ENCODE assay signal across 29 mouse cellular contexts in the genomic region with DNA sequence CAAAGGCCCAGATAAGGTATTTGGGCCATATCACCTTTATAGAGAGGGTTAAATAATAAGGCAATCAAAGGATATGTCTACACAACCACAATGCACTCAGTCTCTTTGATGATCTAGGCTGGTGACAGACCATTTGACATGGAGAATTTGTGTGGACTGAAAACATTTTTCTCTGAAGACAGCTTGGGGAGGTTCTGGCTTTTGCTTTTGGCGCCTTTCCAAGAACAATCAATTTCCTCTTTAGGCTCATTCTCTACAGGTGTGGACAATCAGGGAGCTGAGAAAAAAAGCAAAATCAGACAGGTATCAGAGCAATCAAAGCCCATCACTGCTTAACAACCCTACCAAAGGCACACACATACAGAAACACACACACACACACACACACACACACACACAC.
DNase-seq lines count a peak whose midpoint lies in the region; ATAC-seq and TF ChIP-seq lines count a peak whose summit lies in the region.
"Had no signal": no experiment of that assay in that cellular context is flagged by ENCODE, and none has a peak within 500 bp of the region (broad histone marks: within the 10 kb centered on the region; RNA-seq: fewer than 3 reads in every experiment).

No protein-coding gene starts in this region.

- no peak overlapping the region for H3K4me2 ChIP-seq in hindbrain, postnatal 0 days (ENCODE audit: low read depth, low read length)
- H3K4me2 ChIP-seq in midbrain, postnatal 0 days (ENCODE audit: low read depth, low read length, poor library complexity, severe bottlenecking), result no peak overlapping the region
- no peak overlapping the region for H3K4me2 ChIP-seq in midbrain, embryonic 15.5 days
- H3K4me2 ChIP-seq: embryonic facial prominence, embryonic 12.5 days; heart, embryonic 15.5 days; hindbrain, embryonic 13.5 days; limb, embryonic 15.5 days; liver, embryonic 15.5 days; lung, embryonic 15.5 days; midbrain, embryonic 11.5 days; neural tube, embryonic 15.5 days had no signal

- no peaks in the 10 kb centered on the region for H3K9me3 ChIP-seq in hindbrain, postnatal 0 days (ENCODE audit: low read length)
- no peaks in the 10 kb centered on the region for H3K9me3 ChIP-seq in hindbrain, embryonic 10.5 days
- H3K9me3 ChIP-seq in midbrain, postnatal 0 days (ENCODE audit: low read length), result no peaks in the 10 kb centered on the region
- no peaks in the 10 kb centered on the region for H3K9me3 ChIP-seq in midbrain, embryonic 15.5 days
- H3K9me3 ChIP-seq: embryonic facial prominence, embryonic 12.5 days; forebrain, embryonic 10.5 days; G1E; heart, embryonic 15.5 days; hindbrain, embryonic 13.5 days; limb, embryonic 10.5 days; limb, embryonic 15.5 days; liver, embryonic 15.5 days; lung, embryonic 15.5 days; neural tube, embryonic 15.5 days had no signal

- H3K27me3 ChIP-seq in hindbrain, postnatal 0 days (ENCODE audit: insufficient read depth, low read length), result no peaks in the 10 kb centered on the region
- H3K27me3 ChIP-seq in hindbrain, embryonic 10.5 days (ENCODE audit: insufficient read depth, poor library complexity, severe bottlenecking), result no peaks in the 10 kb centered on the region
- H3K27me3 ChIP-seq in midbrain, postnatal 0 days (ENCODE audit: insufficient read depth, low read length), result no peaks in the 10 kb centered on the region
- H3K27me3 ChIP-seq in midbrain, embryonic 15.5 days (replicated peaks), result no peaks in the 10 kb centered on the region
- H3K27me3 ChIP-seq: embryonic facial prominence, embryonic 12.5 days; heart, embryonic 15.5 days; hindbrain, embryonic 13.5 days; limb, embryonic 15.5 days; liver, embryonic 15.5 days; lung, embryonic 15.5 days; neural tube, embryonic 15.5 days had no signal

- peak; percentile 69 for DNase-seq in cerebellum, adult 9-10 months
- no peak for DNase-seq in cerebellum, adult 11 months
- peak; percentile 32 for DNase-seq in hindbrain, postnatal 0 days (ENCODE audit: low spot score)
- DNase-seq in hindbrain, embryonic 10.5 days (ENCODE audit: low spot score), result no peak
- peak; percentile 31 for DNase-seq in midbrain, postnatal 0 days (ENCODE audit: low spot score)
- no peak for DNase-seq in lung, adult 2 months
- DNase-seq: adrenal gland, adult 8-10 months; cerebellum, adult 11-12 months; forebrain, postnatal 0 days; gastrocnemius, postnatal 14 days; heart, postnatal 36 days; kidney, adult 2 months; kidney, postnatal 10 days; layer of hippocampus, adult 9-11 months; right cerebral cortex, adult 18-20 months; spleen, adult 18-20 months; thymus, postnatal 25 days had no signal

- no peak for TF ChIP-seq POLR2A in lung, adult 2 months (IDR thresholded peaks at IDR 0.05; ENCODE audit: borderline replicate concordance, extremely low read depth, low read depth, low read length)

- no peak for TF ChIP-seq CTCF in hindbrain, postnatal 0 days (IDR thresholded peaks at IDR 0.05; ENCODE audit: low read depth)
- TF ChIP-seq CTCF in midbrain, postnatal 0 days (IDR thresholded peaks at IDR 0.05), result no peak
- no peak for TF ChIP-seq CTCF in lung, adult 2 months (IDR thresholded peaks at IDR 0.05; ENCODE audit: insufficient read depth, low read length)

- no peaks in the 10 kb centered on the region for H3K4me1 ChIP-seq in hindbrain, postnatal 0 days (ENCODE audit: insufficient read depth, low read length)
- peaks cover 16% of the 10 kb centered on the region for H3K4me1 ChIP-seq in hindbrain, embryonic 10.5 days (replicated peaks)
- no peaks in the 10 kb centered on the region for H3K4me1 ChIP-seq in midbrain, postnatal 0 days (ENCODE audit: insufficient read depth, low read length)
- H3K4me1 ChIP-seq in midbrain, embryonic 15.5 days, result no peaks in the 10 kb centered on the region
- peaks cover 6% of the 10 kb centered on the region; the same call in 1 of the 2 replicates for H3K4me1 ChIP-seq in lung, adult 2 months (ENCODE audit: control insufficient read depth, insufficient read depth, low read length)
- H3K4me1 ChIP-seq: embryonic facial prominence, embryonic 12.5 days; heart, embryonic 15.5 days; limb, embryonic 15.5 days; liver, embryonic 15.5 days; lung, embryonic 15.5 days had no signal

- H3K9ac ChIP-seq in hindbrain, postnatal 0 days (replicated peaks; ENCODE audit: low read length), result no peak overlapping the region
- H3K9ac ChIP-seq in midbrain, postnatal 0 days (replicated peaks; ENCODE audit: low read length, poor library complexity, severe bottlenecking), result no peak overlapping the region
- H3K9ac ChIP-seq in midbrain, embryonic 15.5 days, result no peak overlapping the region
- H3K9ac ChIP-seq: embryonic facial prominence, embryonic 12.5 days; forebrain, postnatal 0 days; heart, embryonic 15.5 days; hindbrain, embryonic 13.5 days; limb, embryonic 15.5 days; liver, embryonic 15.5 days; lung, embryonic 15.5 days; neural tube, embryonic 15.5 days had no signal

- ATAC-seq in hindbrain, postnatal 0 days, result no peak
- ATAC-seq in midbrain, postnatal 0 days (ENCODE audit: low FRiP score), result no peak
- ATAC-seq in midbrain, embryonic 15.5 days (replicated peaks), result no peak
- ATAC-seq: forebrain, postnatal 0 days had no signal

- no peaks in the 10 kb centered on the region for H3K36me3 ChIP-seq in hindbrain, postnatal 0 days (ENCODE audit: insufficient read depth, low read length)
- H3K36me3 ChIP-seq in hindbrain, embryonic 10.5 days, result no peaks in the 10 kb centered on the region
- H3K36me3 ChIP-seq in midbrain, postnatal 0 days (ENCODE audit: insufficient read depth, low read length), result no peaks in the 10 kb centered on the region
- H3K36me3 ChIP-seq in midbrain, embryonic 15.5 days (replicated peaks), result no peaks in the 10 kb centered on the region
- H3K36me3 ChIP-seq: embryonic facial prominence, embryonic 12.5 days; forebrain, embryonic 10.5 days; G1E; heart, embryonic 15.5 days; hindbrain, embryonic 13.5 days; limb, embryonic 10.5 days; limb, embryonic 15.5 days; liver, embryonic 15.5 days; lung, embryonic 15.5 days; neural tube, embryonic 15.5 days had no signal

- H3K27ac ChIP-seq in hindbrain, postnatal 0 days, result no peak overlapping the region
- H3K27ac ChIP-seq in hindbrain, embryonic 10.5 days, result no peak overlapping the region
- H3K27ac ChIP-seq in midbrain, postnatal 0 days (ENCODE audit: low read depth, low read length), result no peak overlapping the region
- no peak overlapping the region for H3K27ac ChIP-seq in midbrain, embryonic 15.5 days
- H3K27ac ChIP-seq: embryonic facial prominence, embryonic 12.5 days; forebrain, embryonic 10.5 days; heart, embryonic 15.5 days; hindbrain, embryonic 13.5 days; limb, embryonic 10.5 days; limb, embryonic 15.5 days; liver, embryonic 15.5 days; lung, embryonic 15.5 days; neural tube, embryonic 15.5 days had no signal

- no peak overlapping the region for H3K4me3 ChIP-seq in hindbrain, postnatal 0 days (ENCODE audit: low read length)
- H3K4me3 ChIP-seq in hindbrain, embryonic 10.5 days, result no peak overlapping the region
- no peak overlapping the region for H3K4me3 ChIP-seq in midbrain, postnatal 0 days (ENCODE audit: low read depth, low read length)
- no peak overlapping the region for H3K4me3 ChIP-seq in midbrain, embryonic 15.5 days
- no peak overlapping the region for H3K4me3 ChIP-seq in lung, adult 2 months (replicated peaks; ENCODE audit: extremely low read depth, low read depth, low read length)
- H3K4me3 ChIP-seq: embryonic facial prominence, embryonic 12.5 days; forebrain, embryonic 10.5 days; heart, embryonic 15.5 days; hindbrain, embryonic 13.5 days; limb, embryonic 10.5 days; limb, embryonic 15.5 days; liver, embryonic 15.5 days; lung, embryonic 15.5 days; neural tube, embryonic 15.5 days had no signal

- WGBS in hindbrain, postnatal 0 days, result 64% methylated on average over 1 of the region's 1 CpGs
- 79% methylated on average over 1 of the region's 1 CpGs for WGBS in hindbrain, embryonic 10.5 days
- WGBS in midbrain, postnatal 0 days, result 90% methylated on average over 1 of the region's 1 CpGs
- WGBS in midbrain, embryonic 15.5 days, result 86% methylated on average over 1 of the region's 1 CpGs
- 62% methylated on average over 1 of the region's 1 CpGs for WGBS in lung, adult 2 months

Comparison
In these comparisons a context has a peak if more than half of its experiments do, and no peak if none do; other contexts are left out.
1. DNase-seq: peak in cerebellum, adult 9-10 months (single experiment), hindbrain, postnatal 0 days (single experiment) and midbrain, postnatal 0 days (single experiment); none in cerebellum, adult 11 months (single experiment), hindbrain, embryonic 10.5 days (single experiment) and lung, adult 2 months (single experiment).